Mouse (Mus musculus): ENCODE results near the gene Galnt4. TPM values are rescaled to one million over a fixed set of nuclear protein-coding genes. Genes with fewer than 3 reads are reported as not detected.

The Galnt4 gene
- total and polyA plus RNA-seq, 3 experiments = 1.6 to 1.7 TPM; not detected in 1

DNA sequence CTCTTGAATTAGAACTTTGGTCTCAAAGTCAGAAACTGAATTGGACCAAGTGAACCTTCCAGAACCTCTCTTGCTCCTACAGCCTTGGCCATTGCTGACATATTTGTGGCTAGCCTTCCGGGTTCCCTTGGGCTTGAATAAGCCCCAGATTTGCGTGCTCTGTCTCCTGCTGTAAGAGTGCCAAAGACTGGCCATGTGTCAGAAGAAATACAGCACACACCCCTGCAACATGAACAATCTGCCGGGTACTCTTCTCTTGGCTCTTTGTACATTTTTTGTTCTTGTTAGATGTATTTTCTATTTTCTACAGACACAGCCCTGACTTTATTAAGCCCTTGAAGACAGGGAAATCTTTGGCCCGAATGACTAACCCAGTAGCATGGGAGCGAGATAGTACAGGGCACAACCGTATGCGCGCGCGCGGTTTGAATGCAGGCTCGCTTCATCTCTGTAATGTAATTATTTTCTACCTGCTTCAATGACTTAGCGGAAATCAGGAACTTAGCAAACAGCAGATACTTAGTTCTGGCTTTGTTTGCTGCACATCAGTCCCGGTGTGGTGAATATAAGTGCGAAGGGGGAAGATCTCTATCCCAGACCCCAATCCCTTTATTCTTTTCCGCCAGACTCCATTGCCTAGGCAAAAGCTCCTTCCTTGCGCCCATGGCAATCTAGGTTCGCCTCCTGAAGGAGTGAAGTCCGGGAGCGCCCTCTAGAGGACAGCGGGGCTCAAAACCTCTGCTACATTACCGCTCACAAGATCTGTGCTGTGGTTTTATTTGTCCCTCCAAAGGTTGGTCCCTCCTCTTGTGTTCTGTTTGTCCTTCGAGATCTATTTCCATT is 23.3 kb upstream of the Galnt4 start:
- TF ChIP-seq NRF1 (IDR thresholded peaks at IDR 0.05; ENCODE audit: insufficient read depth, low read depth, low read length, poor library complexity, severe bottlenecking) (no peak), ZC3H11A (IDR thresholded peaks at IDR 0.05; ENCODE audit: low read depth, low read length) (peak; percentile 96), MYB (IDR thresholded peaks at IDR 0.05; ENCODE audit: low read depth, low read length) (no peak), CHD2 (IDR thresholded peaks at IDR 0.05; ENCODE audit: low read length) (no peak), RAD21 (IDR thresholded peaks at IDR 0.05; ENCODE audit: low read depth, low read length) (peak; percentile 97), POLR2AphosphoS5 (IDR thresholded peaks at IDR 0.05; ENCODE audit: borderline replicate concordance, low read depth, low read length) (no peak), KAT2A (conservative IDR thresholded peaks at IDR 0.05; ENCODE audit: low read depth, low read length) (no peak), CTCF (IDR thresholded peaks at IDR 0.05 in 2 of 3, conservative IDR thresholded peaks at IDR 0.05 in 1 of 3; ENCODE audit: control insufficient read depth in 1 of 3, insufficient read depth in 1 of 3, low read depth in 2 of 3, low read length in 3 of 3, poor library complexity in 1 of 3, severe bottlenecking in 1 of 3) (peak; percentile 83 to 97 (median 93)), SMC3 (IDR thresholded peaks at IDR 0.05; ENCODE audit: low read depth, low read length) (peak; percentile 93)
- H3K36me3 ChIP-seq (ENCODE audit: control insufficient read depth in 1 of 2, insufficient read depth in 2 of 2, low read length in 2 of 2) = peaks cover 0 to 11% of the 10 kb centered on the region in 2 experiments; a peak in 2 of 4 replicates
- H3K4me3 ChIP-seq (ENCODE audit: control insufficient read depth in 1 of 2, insufficient read depth in 1 of 2, low read depth in 2 of 2, low read length in 2 of 2) = no peak overlapping the region
- no peaks in the 10 kb centered on the region for H3K9me3 ChIP-seq (replicated peaks; ENCODE audit: insufficient read depth, low read length)
- peak; percentile 87 for DNase-seq (ENCODE audit: low read depth, low spot score)
- H3K9ac ChIP-seq (ENCODE audit: control insufficient read depth, low read depth, low read length, poor library complexity, severe bottlenecking) = no peak overlapping the region
- H3K27ac ChIP-seq (ENCODE audit: control insufficient read depth, low read depth, low read length) = no peak overlapping the region
- H3K27me3 ChIP-seq (ENCODE audit: control insufficient read depth in 1 of 2, insufficient read depth in 2 of 2, low read length in 2 of 2) = no peaks in the 10 kb centered on the region
- no peaks in the 10 kb centered on the region for H3K79me2 ChIP-seq (ENCODE audit: control insufficient read depth, insufficient read depth, low read length, poor library complexity)
- H3K4me1 ChIP-seq (ENCODE audit: control insufficient read depth in 1 of 2, insufficient read depth in 2 of 2, low read length in 2 of 2) = peaks cover 0 to 7% of the 10 kb centered on the region in 2 experiments; a peak in 2 of 4 replicates

DNA sequence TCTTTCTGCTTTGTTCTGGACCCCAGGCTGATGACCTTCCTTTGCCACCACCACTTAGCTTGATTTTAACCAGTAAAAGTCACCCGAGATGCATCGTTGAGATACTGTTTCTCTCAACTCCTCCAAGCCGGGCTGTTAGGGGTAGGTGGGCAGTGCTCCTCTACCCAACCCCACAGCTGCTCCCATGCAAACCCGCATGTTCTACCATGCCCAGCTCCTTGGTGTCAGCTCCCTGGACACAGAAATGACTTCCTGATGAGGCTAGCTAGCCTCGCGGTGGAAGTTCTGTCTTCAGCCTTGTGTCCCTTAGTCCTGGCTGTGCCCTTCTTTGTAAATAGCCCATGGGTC is 22.7 kb upstream of the Galnt4 start:
- DNase-seq (ENCODE audit: low read depth, low spot score) = no peak
- no peaks in the 10 kb centered on the region for H3K79me2 ChIP-seq (ENCODE audit: control insufficient read depth, insufficient read depth, low read length, poor library complexity)
- no peak overlapping the region for H3K27ac ChIP-seq (ENCODE audit: control insufficient read depth, low read depth, low read length)
- peaks cover 0 to 9% of the 10 kb centered on the region in 2 experiments; a peak in 2 of 4 replicates for H3K4me1 ChIP-seq (ENCODE audit: control insufficient read depth in 1 of 2, insufficient read depth in 2 of 2, low read length in 2 of 2)
- H3K4me3 ChIP-seq (ENCODE audit: control insufficient read depth in 1 of 2, insufficient read depth in 1 of 2, low read depth in 2 of 2, low read length in 2 of 2) = no peak overlapping the region
- TF ChIP-seq JUND (IDR thresholded peaks at IDR 0.05; ENCODE audit: low read depth, low read length) (no peak), CTCF (IDR thresholded peaks at IDR 0.05 in 2 of 3, conservative IDR thresholded peaks at IDR 0.05 in 1 of 3; ENCODE audit: control insufficient read depth in 1 of 3, insufficient read depth in 1 of 3, low read depth in 2 of 3, low read length in 3 of 3, poor library complexity in 1 of 3, severe bottlenecking in 1 of 3) (no peak), MEF2A (IDR thresholded peaks at IDR 0.05; ENCODE audit: extremely low read depth, insufficient replicate concordance, low read depth, low read length, poor library complexity, severe bottlenecking) (no peak), HCFC1 (IDR thresholded peaks at IDR 0.05; ENCODE audit: low read depth, low read length) (no peak), CHD2 (IDR thresholded peaks at IDR 0.05; ENCODE audit: low read length) (no peak)
- H3K27me3 ChIP-seq (ENCODE audit: control insufficient read depth in 1 of 2, insufficient read depth in 2 of 2, low read length in 2 of 2) = no peaks in the 10 kb centered on the region
- peaks cover 0 to 11% of the 10 kb centered on the region in 2 experiments; a peak in 2 of 4 replicates for H3K36me3 ChIP-seq (ENCODE audit: control insufficient read depth in 1 of 2, insufficient read depth in 2 of 2, low read length in 2 of 2)
- H3K9me3 ChIP-seq (replicated peaks; ENCODE audit: insufficient read depth, low read length) = no peaks in the 10 kb centered on the region
- no peak overlapping the region for H3K9ac ChIP-seq (ENCODE audit: control insufficient read depth, low read depth, low read length, poor library complexity, severe bottlenecking)

All from MEL (cell line).